Mouse (Mus musculus) cerebellum, adult 2 months (tissue): ENCODE data around the gene Tmem161a.

Experiments
- CTCF ChIP-seq: fragments of 200-500 bp; IDR thresholded peaks from 2 replicates; pipeline ENCODE4 v1.5.1; 2011; ENCODE audit warnings: low read depth, mild to moderate bottlenecking, control low read depth, low read length, moderate library complexity, borderline replicate concordance; ENCODE audit not compliant: insufficient read depth
- POLR2A ChIP-seq: fragments of 200-500 bp; IDR thresholded peaks from 2 replicates; pipeline ENCODE4 v1.6.1; 2011; ENCODE audit warnings: low read length, control low read depth, borderline replicate concordance; ENCODE audit not compliant: insufficient read depth

GRCm38 (mm10) chr8:70124992-70125391 is 47.2 kb upstream of the Tmem161a start:
- no peak for TF ChIP-seq POLR2A
- no peak for TF ChIP-seq CTCF
